12 mouse cellular contexts compared by ENCODE assay signal in the genomic region with DNA sequence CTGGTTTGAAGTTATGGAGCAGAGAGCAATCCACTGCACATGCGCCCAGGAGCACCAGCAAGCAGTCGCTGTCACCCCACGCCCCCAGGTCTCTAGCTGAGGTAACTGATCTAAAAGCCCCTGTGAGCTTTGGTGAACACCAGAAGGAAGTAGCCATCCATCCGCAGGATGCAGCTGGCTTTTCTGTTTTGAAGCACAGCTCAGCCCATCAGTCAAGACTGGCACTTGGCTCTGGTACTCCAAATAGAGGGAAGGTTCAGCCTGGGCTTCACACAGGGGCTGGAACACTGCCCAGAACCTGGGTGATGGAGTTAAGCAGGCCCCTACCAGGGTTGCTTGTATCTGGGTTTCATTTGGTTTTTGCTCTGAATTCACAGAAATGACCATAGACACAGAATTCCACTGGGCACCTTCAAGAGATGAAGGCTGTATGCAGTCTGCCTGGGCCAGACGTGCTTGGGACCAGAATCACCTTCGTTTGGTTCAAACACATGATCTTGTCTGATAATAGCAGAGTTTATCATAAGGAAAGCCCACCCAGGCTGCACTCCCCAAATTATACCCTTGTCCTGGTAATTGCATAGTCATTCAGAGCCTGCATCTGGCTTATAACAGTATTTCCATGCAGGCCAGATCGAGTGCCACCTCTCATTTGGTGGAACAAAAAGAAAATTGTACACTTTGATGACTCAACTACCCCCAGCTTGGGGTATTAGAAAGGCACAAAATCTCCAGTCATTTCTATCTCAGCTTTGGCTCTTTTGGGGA. TPM values are rescaled to one million over a fixed set of nuclear protein-coding genes. Genes with fewer than 3 reads are reported as not detected.
DNase-seq lines count a peak whose midpoint lies in the region; ATAC-seq and TF ChIP-seq lines count a peak whose summit lies in the region.
"Had no signal": no experiment of that assay in that cellular context is flagged by ENCODE, and none has a peak within 500 bp of the region (broad histone marks: within the 10 kb centered on the region; RNA-seq: fewer than 3 reads in every experiment).

No protein-coding gene starts in this region.

- DNase-seq in heart, postnatal 4 days: peak; percentile 45
- DNase-seq in heart, adult 18-20 months: no peak
- DNase-seq in lung, embryonic 14.5 days: peak; percentile 92
- DNase-seq in lung, adult 2 months: no peak
- DNase-seq in adrenal gland, postnatal 25 days: peak; percentile 58
- DNase-seq in lung, postnatal 14 days: peak; percentile 52
- DNase-seq in embryo, embryonic 11 days: no peak
- no peak for DNase-seq in thymus, adult 2 months
- DNase-seq: kidney, adult 11 months; thymus, adult 18-20 months had no signal

- H3K27me3 ChIP-seq in lung, embryonic 14.5 days (ENCODE audit: insufficient read depth, low read length): no peaks in the 10 kb centered on the region
- H3K27me3 ChIP-seq in thymus, adult 2 months (ENCODE audit: control insufficient read depth, insufficient read depth, low read length): no peaks in the 10 kb centered on the region
- H3K27me3 ChIP-seq: limb, embryonic 15.5 days; neural tube, embryonic 12.5 days had no signal

- H3K4me1 ChIP-seq in lung, embryonic 14.5 days (ENCODE audit: insufficient read depth): peaks cover 13% of the 10 kb centered on the region; the same call in 1 of the 2 replicates
- peaks cover 2% of the 10 kb centered on the region; the same call in 1 of the 2 replicates for H3K4me1 ChIP-seq in lung, adult 2 months (ENCODE audit: control insufficient read depth, insufficient read depth, low read length)
- H3K4me1 ChIP-seq in thymus, adult 2 months (replicated peaks; ENCODE audit: control insufficient read depth, insufficient read depth, low read length): no peaks in the 10 kb centered on the region
- H3K4me1 ChIP-seq: neural tube, embryonic 12.5 days had no signal

- no peak overlapping the region for H3K4me3 ChIP-seq in lung, embryonic 14.5 days (ENCODE audit: low read depth, low read length)
- no peak overlapping the region for H3K4me3 ChIP-seq in lung, adult 2 months (replicated peaks; ENCODE audit: extremely low read depth, low read depth, low read length)
- no peak overlapping the region for H3K4me3 ChIP-seq in thymus, adult 2 months (ENCODE audit: control insufficient read depth, insufficient read depth, low read length)
- H3K4me3 ChIP-seq: limb, embryonic 15.5 days; neural tube, embryonic 12.5 days had no signal

- H3K27ac ChIP-seq in lung, embryonic 14.5 days (ENCODE audit: low read depth): no peak overlapping the region
- no peak overlapping the region for H3K27ac ChIP-seq in thymus, adult 2 months (ENCODE audit: control insufficient read depth, insufficient read depth, low read length)
- H3K27ac ChIP-seq: limb, embryonic 15.5 days; neural tube, embryonic 12.5 days had no signal

- peak; percentile 85 for ATAC-seq in lung, embryonic 14.5 days (ENCODE audit: insufficient read depth)

- TF ChIP-seq POLR2A in lung, adult 2 months (IDR thresholded peaks at IDR 0.05; ENCODE audit: borderline replicate concordance, extremely low read depth, low read depth, low read length): no peak
- no peak for TF ChIP-seq POLR2A in thymus, adult 2 months (IDR thresholded peaks at IDR 0.05; ENCODE audit: control insufficient read depth, extremely low read depth, insufficient read depth, low read length, poor library complexity)

- 48% methylated on average over 7 of the region's 7 CpGs for WGBS in lung, embryonic 14.5 days
- WGBS in lung, adult 2 months: 44% methylated on average over 7 of the region's 7 CpGs
- WGBS in thymus, adult 2 months: 24% methylated on average over 7 of the region's 7 CpGs

- no peak for TF ChIP-seq CTCF in lung, embryonic 14.5 days (IDR thresholded peaks at IDR 0.05; ENCODE audit: low read depth)
- no peak for TF ChIP-seq CTCF in lung, adult 2 months (IDR thresholded peaks at IDR 0.05; ENCODE audit: insufficient read depth, low read length)
- no peak for TF ChIP-seq CTCF in thymus, adult 2 months (IDR thresholded peaks at IDR 0.05; ENCODE audit: borderline replicate concordance, control insufficient read depth, extremely low read depth, insufficient read depth, low read length, poor library complexity)

- no peaks in the 10 kb centered on the region for H3K9me3 ChIP-seq in lung, embryonic 14.5 days (ENCODE audit: low read depth, low read length)
- H3K9me3 ChIP-seq: limb, embryonic 15.5 days; neural tube, embryonic 12.5 days had no signal

- H3K36me3 ChIP-seq in lung, embryonic 14.5 days (ENCODE audit: insufficient read depth): no peaks in the 10 kb centered on the region
- no peaks in the 10 kb centered on the region for H3K36me3 ChIP-seq in thymus, adult 2 months (ENCODE audit: control insufficient read depth, insufficient read depth, low read length)
- H3K36me3 ChIP-seq: limb, embryonic 15.5 days; neural tube, embryonic 12.5 days had no signal

- no peak overlapping the region for H3K9ac ChIP-seq in lung, embryonic 14.5 days
- H3K9ac ChIP-seq: limb, embryonic 15.5 days; neural tube, embryonic 12.5 days had no signal

- H3K4me2 ChIP-seq in lung, embryonic 14.5 days: no peak overlapping the region
- H3K4me2 ChIP-seq: limb, embryonic 15.5 days; neural tube, embryonic 12.5 days had no signal

RNA-seq across cellular contexts. Expression of a gene that starts 27.0 kb away (rescaled TPM):
- total RNA-seq in heart, postnatal 4 days (2021): 100 to 1,000 TPM; 124 to 128 TPM
- total RNA-seq in heart, adult 18-20 months (2021): 100 to 1,000 TPM; 165 to 172 TPM
- 62.4 and 66.5 TPM in 2 replicates for polyA plus RNA-seq in lung, embryonic 14.5 days (2014; fragmentation: Nextera tagmentation; extraction: Ambion mirVana)
- 324 and 526 TPM in 2 replicates for polyA plus RNA-seq in lung, adult 2 months (2012; rRNA removed)
- total RNA-seq in adrenal gland, postnatal 25 days (2021): 182 and 212 TPM in 2 replicates
- 77.3 and 91.4 TPM in 2 replicates for polyA plus RNA-seq in thymus, adult 2 months (2012; rRNA removed)

Comparison
In these comparisons a context has a peak if more than half of its experiments do, and no peak if none do; other contexts are left out.
1. DNase-seq: peak in heart, postnatal 4 days (single experiment), lung, embryonic 14.5 days (single experiment), adrenal gland, postnatal 25 days (single experiment) and lung, postnatal 14 days (single experiment); none in heart, adult 18-20 months (0 of 2), lung, adult 2 months (single experiment), embryo, embryonic 11 days (single experiment) and thymus, adult 2 months (single experiment).